Mouse (Mus musculus) v-Abl transformed pro-B cells (cell line): Measurements from ENCODE around the gene Zscan20.

Experiments
- in situ Hi-C, 2 experiments: fragments of 400-800 bp; cut with MboI; formaldehyde crosslinking; loops; one replicate each; pipeline ENCODE4 v1.15.1; 2025; ENCODE audit not compliant: unreplicated experiment in 2 of 2

Zscan20 gene

DNA sequence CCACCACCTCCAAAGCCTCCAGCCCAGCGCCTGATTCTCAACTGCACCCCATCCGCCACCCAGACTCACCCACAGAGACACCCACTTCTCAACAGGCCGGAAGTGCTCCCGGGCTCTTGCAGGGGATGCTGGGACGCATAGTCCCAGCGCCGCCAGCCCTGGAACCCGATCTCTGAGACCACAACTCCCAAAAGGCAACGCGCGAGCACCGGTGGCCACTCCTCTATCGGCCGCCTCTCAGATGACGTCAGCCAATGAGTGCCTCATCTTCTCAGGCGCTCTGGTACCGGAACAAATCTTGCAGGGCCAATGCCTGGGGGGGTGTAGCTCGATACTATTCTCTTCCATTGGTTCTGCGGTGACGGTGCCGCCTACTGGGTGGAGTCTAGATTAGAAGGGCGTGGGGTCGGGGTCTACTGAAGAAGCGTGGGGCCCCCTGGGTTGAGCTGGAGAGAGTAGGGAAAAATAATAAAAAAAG is at the start of gene Zscan20:
TSS of gene Zscan20 (minus strand) at position 174 of the 478 bp plus-strand sequence.
- in situ Hi-C loops: loop anchor here (5.0 to 25.0 kb wide), 6 partner anchors 102 to 1373 kb away; partner anchors contain the start of gene Smim12 (in 1 of the 2)

DNA sequence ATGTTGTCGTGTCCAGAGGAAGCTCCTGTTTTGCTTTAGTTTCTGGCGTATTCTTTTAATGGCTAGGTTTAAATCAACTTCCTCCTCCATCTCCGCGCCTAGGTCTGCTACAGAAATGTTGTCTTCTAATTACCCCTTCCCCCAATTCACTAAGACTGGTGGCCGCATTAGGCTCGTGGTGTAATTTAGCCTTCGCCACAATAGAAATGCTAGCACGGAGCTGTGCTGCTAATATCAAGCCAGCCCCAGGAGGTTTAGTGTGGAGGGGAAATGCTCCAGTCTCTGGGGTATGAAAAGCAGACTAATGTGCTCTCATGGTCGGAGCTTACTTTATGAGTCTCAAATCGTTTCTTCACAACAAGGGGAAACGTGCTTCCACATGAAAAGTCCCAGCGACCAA is 45.5 kb upstream of the Zscan20 start:
- in situ Hi-C loops: no loop called here

DNA sequence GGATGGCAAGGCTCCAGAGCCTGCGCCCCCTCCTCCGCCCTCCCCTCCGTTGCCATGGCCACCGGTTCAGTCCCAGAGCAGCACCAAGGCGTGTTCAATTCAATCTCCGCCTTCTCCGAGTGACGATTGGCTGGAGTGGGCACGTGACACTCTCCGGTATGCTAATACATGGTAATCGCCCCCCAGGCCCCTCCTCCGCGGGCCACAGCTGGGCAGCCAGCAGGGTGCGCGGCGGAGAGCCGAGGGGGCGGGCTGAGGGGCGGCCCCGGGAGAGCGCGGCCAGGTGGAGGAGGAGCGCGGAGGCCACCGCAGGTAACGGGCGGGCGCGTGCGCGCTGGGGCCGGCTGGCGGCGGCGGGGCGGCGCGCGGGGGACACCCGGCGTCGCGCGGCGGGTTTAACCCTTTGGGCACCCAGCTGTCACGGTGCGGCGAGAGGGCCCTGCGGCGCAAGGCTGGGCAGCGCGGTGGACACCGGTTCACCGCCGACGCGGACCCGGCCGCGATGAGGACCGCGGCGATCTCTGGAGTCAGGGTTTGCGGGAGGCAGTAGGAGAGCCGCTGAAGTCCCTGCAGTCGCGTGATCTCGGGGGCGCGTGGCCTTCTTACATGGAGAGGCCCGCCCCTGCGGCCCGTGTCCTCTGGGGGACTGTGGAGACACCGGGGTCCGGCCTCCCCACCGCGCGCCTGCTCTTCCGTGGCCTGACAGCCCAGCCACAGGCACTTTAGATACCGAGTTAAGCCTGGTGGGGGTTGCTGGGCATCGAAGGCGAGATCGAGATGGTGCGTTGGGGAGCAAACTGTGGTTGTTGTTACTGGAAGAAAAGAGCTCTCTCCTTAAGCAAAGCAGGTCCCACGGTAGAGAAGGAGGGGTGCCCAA is 44.8 kb upstream of the Zscan20 start, which contains the start of gene Phc2:
TSS of gene Phc2 (plus strand) at position 198 of the 877 bp plus-strand sequence.
- in situ Hi-C loops: no loop called here

DNA sequence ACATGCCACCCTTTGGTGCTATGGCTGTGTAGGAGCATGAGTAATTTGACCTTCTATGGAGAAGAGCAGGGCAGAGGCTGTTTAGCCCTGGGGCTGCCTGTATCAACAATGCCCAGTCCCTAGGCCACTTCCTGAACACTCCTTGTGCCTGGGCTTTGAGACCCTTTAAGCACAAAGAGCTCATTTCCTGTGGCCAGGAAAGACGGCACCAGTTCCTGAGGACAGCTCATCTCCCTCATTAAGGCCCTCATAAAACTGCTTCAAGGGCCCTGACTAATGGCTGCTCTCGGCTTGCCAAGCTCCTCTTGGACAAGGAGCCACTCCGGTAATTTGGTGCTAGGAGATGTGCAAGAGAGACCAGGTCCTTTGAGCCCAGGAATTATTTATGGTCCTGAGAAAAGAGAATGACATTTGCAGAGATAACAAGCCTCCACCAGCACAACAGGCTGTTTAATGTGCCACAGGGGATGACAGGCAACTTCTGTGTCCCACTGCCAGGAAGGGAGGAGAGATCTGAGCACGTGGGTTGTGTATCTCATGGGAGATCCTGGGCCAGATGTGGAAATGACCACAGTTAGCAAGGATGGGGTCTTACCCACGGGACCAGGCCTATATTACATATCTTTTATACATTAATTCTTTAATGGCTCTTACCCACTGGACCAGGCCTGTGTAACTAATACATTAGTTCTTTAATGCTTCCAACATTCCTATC is 42.8 kb upstream of the Zscan20 start:
- in situ Hi-C loops: no loop called here

DNA sequence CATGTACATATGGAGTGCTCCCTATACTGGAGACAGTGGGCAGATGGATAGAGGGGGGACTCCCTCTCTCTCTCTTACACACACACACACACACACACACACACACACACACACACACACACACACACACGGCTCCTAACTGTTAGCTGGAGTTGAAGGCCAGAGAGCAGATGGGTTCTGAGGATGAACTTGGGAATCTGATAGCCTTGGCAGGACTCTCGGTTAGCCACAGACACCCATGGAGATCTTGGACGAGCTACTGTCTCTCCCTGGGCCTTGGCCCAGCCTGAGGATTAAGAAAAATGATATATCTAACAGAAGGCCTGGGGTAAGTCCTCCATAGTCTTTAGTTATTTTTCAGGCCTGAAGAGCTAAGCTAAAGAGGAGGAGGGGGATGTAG is 41.6 kb upstream of the Zscan20 start:
- in situ Hi-C loops: no loop called here

DNA sequence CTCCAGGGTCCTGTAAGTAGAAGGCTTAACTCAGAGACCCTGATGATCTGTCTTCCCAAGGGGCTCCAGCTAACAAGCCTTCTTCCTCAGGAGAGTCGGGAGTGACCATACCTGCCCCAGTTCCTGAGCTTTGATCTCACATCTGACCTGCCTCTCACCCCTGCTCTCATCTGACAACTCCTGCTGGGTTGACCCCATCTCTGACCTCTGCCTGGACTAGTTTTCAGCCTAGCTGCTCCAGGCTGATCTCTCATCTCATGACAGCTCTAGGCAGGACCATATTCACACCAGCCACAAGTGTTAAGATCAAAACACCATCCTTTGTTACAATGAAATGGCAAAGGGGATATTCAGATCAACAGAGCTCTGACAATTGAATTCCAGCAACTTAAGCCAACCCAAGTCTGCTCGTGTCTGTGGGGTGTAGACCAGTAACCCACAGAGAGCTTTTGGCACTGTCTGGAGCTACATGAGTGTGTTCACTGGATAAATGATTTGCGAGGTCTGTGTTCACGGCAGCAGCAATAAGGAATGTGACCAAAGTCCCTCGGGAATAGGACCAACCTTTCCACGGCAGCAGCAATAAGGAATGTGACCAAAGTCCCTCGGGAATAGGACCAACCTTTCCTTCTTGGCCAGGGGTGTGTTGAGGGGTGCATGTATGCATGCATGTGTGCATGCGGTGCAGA is 38.8 kb upstream of the Zscan20 start:
- in situ Hi-C loops: no loop called here

DNA sequence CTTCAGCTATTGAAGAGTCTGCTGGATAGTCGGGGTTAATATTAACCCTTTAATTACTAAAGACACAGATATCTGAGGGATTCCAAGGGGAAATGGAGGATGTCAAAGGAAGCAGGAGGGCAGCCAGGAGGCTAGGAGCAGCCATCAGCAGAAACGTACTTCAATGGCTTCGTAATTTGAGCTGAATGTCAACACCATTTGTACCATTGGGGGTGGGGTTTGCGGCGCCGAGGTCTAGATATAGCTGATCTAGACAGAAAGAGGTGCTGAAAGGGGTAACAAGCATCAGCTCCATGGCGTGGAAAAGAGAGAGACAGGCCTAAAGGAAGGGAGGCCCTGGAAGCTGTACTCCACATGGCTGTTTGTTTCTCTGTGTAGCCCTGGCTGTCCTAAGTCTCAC is 36.9 kb upstream of the Zscan20 start:
- in situ Hi-C loops: no loop called here

DNA sequence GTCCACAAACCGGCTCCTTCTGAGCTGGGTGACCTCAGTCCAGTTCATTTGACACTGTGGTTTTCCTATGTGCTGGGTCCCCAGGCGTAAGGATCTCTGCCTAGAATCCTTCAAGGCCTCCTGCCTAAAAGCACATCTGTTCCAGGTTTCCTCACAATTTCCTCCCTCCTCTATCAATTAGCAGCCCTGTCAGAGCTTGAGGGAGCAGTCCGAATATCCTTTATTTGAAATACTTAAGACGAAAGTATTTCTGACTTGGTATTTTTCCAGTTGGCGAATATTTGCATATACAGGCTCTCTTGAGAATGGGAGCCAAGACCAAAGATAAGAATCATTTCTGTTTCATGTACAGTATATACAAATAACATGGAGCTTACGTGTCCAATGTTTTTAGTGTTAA is 36.0 kb upstream of the Zscan20 start:
- in situ Hi-C loops: no loop called here

DNA sequence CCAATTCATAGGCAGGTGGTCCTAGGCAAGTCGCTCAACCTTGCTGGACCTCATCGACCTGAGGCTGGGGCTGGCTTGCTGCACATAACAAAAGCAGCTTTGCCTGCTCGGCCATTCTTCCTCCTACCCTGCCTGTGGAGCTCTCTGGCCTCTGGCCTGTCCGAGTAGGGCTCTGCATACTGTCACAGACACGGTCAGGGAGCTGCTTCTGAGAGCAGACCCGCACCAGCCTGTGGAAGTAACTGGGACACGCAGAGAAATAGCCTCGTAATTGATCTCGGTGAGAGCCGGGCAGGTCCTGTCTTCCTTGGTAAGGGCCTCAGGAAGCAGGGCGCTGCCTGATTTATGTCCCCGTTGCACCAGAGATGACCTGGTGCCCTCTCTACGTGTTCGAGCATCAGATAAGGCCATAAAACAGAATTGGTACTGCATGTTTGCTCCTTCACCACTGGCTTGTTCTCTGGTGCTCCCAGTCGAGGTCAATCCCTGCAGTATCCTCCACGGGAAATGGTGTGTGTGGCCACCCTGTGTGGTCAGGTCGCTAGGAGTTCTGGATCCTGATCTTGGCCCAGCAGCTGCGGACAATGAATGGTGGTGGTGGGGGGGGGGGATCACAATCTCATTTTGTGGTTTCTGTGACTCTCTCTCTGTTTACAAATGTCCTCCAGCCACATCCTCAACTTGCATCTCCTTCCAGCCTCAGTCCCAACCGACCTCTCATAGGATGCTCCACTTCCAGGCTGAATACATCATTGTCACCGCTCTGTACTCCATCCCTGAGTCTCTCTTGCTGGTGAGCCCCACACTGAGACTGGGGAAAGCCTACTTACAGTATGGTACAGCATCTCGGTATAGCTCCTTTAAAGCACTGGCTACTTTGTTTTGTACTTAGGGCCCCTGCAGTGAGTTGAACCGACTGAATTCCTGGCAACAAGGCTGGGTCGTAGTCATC is 32.1 kb upstream of the Zscan20 start:
- in situ Hi-C loops: no loop called here

DNA sequence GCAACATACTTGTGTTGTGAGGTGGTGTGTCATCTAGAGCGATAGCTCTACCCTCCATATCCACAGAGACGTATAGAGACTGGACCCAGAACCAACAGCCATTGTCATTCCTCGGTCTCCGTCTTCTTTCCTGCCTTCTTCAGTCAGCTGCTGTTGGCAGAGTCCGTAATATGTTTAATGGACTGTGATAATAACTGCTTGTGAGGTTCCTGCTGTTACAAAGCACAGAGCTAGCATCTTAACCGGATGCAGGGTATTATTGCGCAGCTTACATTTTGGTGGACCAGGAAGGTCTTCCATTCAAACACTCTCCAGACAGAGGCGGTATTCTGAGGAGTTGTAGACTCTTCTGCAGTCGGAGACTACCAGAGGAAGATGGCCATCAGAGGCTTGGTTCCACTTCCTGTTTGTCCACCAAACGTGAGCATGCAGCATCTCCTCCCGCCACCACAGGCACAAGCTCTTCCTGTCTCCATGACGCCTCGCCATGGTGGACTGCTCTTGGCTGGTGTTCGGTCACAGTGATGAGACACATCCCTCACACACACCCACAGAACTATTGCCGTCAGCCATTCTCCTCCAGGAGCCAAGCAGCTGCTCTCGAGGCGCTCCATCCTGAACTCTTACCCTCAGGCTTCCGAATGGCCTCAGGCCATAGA is 28.5 kb upstream of the Zscan20 start:
- in situ Hi-C loops: no loop called here

DNA sequence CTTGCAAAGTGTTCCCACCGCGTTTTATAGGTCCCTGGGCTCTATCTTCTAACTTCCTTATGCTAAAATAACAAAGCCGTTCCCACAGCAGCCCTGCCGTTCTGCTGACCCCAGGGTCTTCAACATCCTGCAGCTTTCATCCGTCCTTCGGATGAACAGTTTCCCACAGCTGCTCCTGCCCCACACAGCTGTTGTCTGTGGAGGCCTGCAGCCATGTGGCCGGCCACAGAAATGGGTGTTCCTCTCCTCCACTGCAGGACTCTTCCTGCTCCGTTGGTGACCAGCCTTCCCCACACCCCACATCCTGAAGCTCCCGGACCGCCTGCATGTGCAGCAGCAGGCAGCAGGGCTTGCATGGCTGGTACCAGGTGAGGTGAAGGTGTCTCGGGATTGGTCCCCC is 27.4 kb upstream of the Zscan20 start:
- in situ Hi-C loops: no loop called here

DNA sequence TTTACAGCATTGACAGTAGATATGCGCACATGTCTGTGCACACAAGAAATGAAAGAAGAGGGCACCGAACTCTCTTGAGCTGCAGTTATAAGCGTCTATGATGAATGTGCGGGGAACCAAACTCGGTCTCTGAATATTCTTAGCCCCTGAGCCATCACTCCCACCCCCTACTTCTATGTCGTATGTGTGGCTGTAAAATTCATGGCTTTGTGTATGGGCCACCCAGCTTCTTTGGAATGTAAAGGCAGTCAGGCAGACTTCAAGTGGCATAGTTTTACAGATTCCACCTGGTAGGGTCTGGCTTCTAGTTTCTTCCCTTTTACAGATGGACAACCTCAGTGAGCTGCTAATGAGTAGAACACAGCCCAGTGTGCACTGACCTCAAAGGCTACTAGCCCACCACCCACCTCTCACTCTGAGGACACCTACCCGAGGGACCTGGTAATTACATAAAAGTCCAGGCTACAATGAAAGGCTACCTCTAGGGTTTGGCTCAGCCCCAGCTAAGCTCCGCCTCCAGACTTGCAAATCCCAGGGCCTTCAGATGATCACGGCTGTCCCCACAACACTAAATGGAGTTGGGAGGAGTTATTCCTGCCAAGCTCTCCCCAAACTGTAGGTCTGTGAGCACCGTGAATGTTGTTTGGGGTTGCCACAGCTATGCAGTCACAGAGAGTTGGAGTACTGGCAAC is 26.1 kb upstream of the Zscan20 start:
- in situ Hi-C loops: no loop called here

DNA sequence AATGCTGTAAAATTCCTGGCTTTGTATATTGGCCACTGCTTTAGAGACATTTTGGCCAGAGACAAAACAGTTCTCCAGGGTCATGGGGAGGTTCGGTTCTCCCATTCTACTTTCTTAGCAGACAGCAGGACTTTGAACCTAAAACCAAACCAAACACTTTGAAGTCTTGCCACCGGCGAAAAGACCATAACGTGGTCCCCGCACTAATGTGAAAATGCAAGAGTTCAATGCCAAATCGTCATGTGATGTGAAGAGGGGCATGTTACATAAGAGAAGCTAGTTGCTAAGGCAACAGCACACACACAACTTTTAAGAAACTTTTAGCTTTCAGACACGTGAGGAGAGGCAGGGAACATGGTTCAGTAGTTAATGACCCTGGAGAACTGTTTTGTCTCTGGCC is 25.6 kb upstream of the Zscan20 start:
- in situ Hi-C loops: no loop called here

DNA sequence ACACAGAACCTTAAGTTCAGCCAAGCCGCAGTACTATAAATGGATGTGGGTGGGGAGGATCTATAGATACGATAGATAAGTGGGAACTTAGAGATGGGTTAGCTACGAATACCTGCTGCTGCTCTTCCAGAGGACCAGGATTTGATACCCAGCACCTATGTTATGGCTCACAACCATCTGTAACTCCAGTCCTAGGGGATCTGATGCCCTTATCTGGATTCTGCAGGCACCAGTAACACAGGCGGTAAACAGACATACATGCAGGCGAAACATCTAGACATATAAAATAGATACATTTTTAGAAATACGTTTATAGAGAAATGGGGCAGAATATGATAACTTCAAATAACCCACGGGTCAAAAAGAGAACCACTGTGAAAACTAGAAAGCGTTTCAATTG is 11.2 kb upstream of the Zscan20 start:
- in situ Hi-C loops: loop anchor here in 1 of 2 experiments (25.0 kb wide), 2 partner anchors 466 to 1384 kb away; partner anchors contain the start of gene Smim12

DNA sequence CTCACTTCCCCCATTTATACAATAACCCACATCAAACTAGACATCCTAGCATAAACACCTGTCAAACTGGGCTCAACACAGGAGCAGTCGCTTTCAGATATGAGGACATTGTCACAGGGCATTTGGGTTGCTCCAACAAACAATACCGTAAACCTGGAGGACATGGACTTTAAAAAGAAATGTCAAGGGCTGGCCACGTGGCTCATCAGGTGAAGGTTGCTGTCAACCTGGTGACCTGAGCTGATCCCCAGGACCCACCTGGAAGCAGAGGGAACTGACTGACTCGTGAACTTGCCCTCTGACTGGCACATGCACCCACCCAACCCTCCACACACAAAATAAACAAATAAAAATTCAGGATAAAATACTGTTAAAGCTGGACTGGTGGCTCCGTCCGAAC is 10.7 kb upstream of the Zscan20 start:
- in situ Hi-C loops: loop anchor here in 1 of 2 experiments (25.0 kb wide), 2 partner anchors 467 to 1383 kb away; partner anchors contain the start of gene Smim12

DNA sequence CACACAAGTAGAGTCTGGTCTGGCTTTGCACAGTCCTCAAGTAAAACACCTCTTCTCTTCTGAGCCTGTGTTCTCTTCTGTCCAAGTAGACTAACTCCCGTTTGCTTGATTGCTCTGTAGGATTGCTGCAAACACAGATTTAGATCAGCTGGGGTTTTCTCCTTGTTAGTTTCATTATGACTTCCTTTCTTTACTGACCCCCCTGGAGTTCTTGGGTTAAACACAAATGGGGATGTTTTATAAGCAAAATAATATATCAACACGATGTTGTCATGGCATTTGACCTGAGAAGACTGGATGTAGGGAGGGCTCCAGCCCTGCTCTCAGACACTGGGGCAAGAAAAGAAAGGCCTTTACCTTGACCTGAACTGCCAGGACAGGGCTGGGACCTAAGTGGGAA is 9.1 kb upstream of the Zscan20 start:
- in situ Hi-C loops: loop anchor here (5.0 to 25.0 kb wide), 4 partner anchors 78 to 1382 kb away; partner anchors contain the start of gene Smim12 (in 1 of the 2)

DNA sequence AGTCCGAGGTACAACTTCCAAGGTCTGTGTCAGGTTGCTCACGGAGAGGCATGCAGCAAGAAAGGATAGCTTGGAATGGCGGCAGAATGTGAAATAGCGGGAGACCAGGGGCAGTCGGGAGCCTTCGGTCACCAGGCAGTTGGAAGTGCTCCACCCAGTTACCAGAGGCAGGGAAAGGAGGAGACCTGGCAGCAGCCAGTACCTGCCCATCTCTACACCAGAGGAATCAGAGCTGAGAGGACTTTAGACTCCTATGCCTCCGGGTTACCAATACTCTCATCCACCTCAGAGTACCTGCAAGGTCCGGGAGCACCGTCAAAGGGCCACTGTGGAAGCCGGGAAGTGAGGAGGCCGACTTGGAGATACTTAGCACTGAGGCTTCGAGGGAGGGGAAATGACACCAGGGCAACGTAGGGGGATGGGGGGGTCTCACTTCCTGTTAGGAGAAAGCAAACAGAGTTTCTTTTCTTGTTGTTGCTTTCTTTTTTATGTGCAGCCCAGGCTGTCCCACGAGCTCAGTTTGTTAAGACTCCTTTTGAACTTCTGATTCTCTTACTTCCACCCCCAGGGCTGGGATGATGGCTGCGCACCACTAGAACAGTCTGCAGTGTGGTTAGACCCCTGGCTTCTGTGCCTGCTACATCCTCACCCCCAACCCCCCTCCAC is 8.5 kb upstream of the Zscan20 start, which contains the start of gene Tlr12:
TSS of gene Tlr12 (minus strand) at position 374 of the 666 bp plus-strand sequence.
- in situ Hi-C loops: loop anchor here (5.0 to 25.0 kb wide), 4 partner anchors 79 to 1381 kb away; partner anchors contain the start of gene Smim12 (in 1 of the 2)
